Mouse (Mus musculus) midbrain, embryonic 10.5 days (tissue): ENCODE measurements at regions not wholly inside any gene's neighbourhood (a gene's known extent, or its start where the extent isn't known, plus 50 kb on each side); places are given as distances from the start of the nearest gene placed in this dataset.

Source experiments
- DNase-seq: peaks from one replicate; pipeline ENCODE4 v3.0.0-alpha.2; 2017; ENCODE audit warnings: low spot score
- H3K27ac ChIP-seq: fragments of 300-500 bp; sonication (generic); replicated peaks from 2 replicates; pipeline ENCODE4 v1.5.1; 2016; ENCODE audit warnings: mild to moderate bottlenecking
- H3K27me3 ChIP-seq: fragments of 300-500 bp; sonication (generic); 2 replicates; pipeline ENCODE4 v1.6.1; 2016; ENCODE audit warnings: low read depth, mild to moderate bottlenecking; ENCODE audit not compliant: poor library complexity, severe bottlenecking
- H3K36me3 ChIP-seq: fragments of 300-500 bp; sonication (generic); 2 replicates; pipeline ENCODE4 v1.6.1; 2016; ENCODE audit warnings: mild to moderate bottlenecking, moderate library complexity
- H3K4me1 ChIP-seq: fragments of 300-500 bp; sonication (generic); 2 replicates; pipeline ENCODE4 v1.6.1; 2016
- H3K4me3 ChIP-seq: fragments of 300-500 bp; sonication (generic); 2 replicates; pipeline ENCODE4 v1.5.1; 2016; ENCODE audit warnings: mild to moderate bottlenecking, moderate library complexity
- H3K9me3 ChIP-seq: fragments of 300-500 bp; sonication (generic); replicated peaks from 2 replicates; pipeline ENCODE4 v1.6.1; 2016; ENCODE audit warnings: mild to moderate bottlenecking
- WGBS: fragments of 180-500 bp; shearing (Covaris S2); methylation state at CpG from one replicate; pipeline ENCODE4 v1.1.7; 2016; 5-methylcytosine and 5-hydroxymethylcytosine counted together

GRCm38 (mm10) chr10:66815951-66816350 is 280.0 kb upstream of the Jmjd1c start:
- Histone ChIP-seq H3K4me1 (0 out of 2 replicates have a peak, but pooled peaks cover 5% of the 10 kb centered on the region), H3K27ac (no peak overlapping the region), H3K27me3 (peaks cover 11% of the 10 kb centered on the region), H3K9me3 (no peaks in the 10 kb centered on the region), H3K4me3 (no peak overlapping the region), H3K36me3 (no peaks in the 10 kb centered on the region)
- DNase-seq = no peak
- WGBS = 84% methylated on average over 4 of the region's 4 CpGs

- no peaks in the 10 kb centered on the region for H3K36me3 ChIP-seq
- no peak overlapping the region for H3K4me3 ChIP-seq
- WGBS = 90% methylated on average over 13 of the region's 13 CpGs
- peaks cover 11% of the 10 kb centered on the region for H3K27me3 ChIP-seq
- no peak for DNase-seq
- no peaks in the 10 kb centered on the region for H3K4me1 ChIP-seq
- H3K9me3 ChIP-seq = no peaks in the 10 kb centered on the region
- no peak overlapping the region for H3K27ac ChIP-seq
Observed at GRCm38 (mm10) chr10:66816776-66817175, 279.1 kb upstream of the Jmjd1c start.

GRCm38 (mm10) chr10:66817876-66818275 is 278.0 kb upstream of the Jmjd1c start:
- peaks cover 11% of the 10 kb centered on the region for H3K27me3 ChIP-seq
- no peaks in the 10 kb centered on the region for H3K4me1 ChIP-seq
- DNase-seq = no peak
- no peak overlapping the region for H3K27ac ChIP-seq
- no peaks in the 10 kb centered on the region for H3K36me3 ChIP-seq
- WGBS = 91% methylated on average over 7 of the region's 7 CpGs
- no peak overlapping the region for H3K4me3 ChIP-seq
- H3K9me3 ChIP-seq = no peaks in the 10 kb centered on the region

- Histone ChIP-seq H3K27me3 (peaks cover 11% of the 10 kb centered on the region), H3K4me3 (no peak overlapping the region), H3K36me3 (no peaks in the 10 kb centered on the region), H3K9me3 (no peaks in the 10 kb centered on the region), H3K4me1 (no peaks in the 10 kb centered on the region), H3K27ac (no peak overlapping the region)
- WGBS = 90% methylated on average over 8 of the region's 8 CpGs
- DNase-seq = no peak
Observed at GRCm38 (mm10) chr10:66819517-66819916, 276.4 kb upstream of the Jmjd1c start.

GRCm38 (mm10) chr10:66825737-66826136 is 270.2 kb upstream of the Jmjd1c start:
- 84% methylated on average over 3 of the region's 3 CpGs for WGBS
- Histone ChIP-seq H3K4me1 (no peaks in the 10 kb centered on the region), H3K27me3 (no peaks in the 10 kb centered on the region), H3K4me3 (no peak overlapping the region), H3K9me3 (no peaks in the 10 kb centered on the region), H3K36me3 (no peaks in the 10 kb centered on the region), H3K27ac (no peak overlapping the region)
- DNase-seq = no peak

GRCm38 (mm10) chr10:66826327-66826726 is 269.6 kb upstream of the Jmjd1c start:
- no peak for DNase-seq
- Histone ChIP-seq H3K36me3 (no peaks in the 10 kb centered on the region), H3K9me3 (no peaks in the 10 kb centered on the region), H3K27ac (no peak overlapping the region), H3K4me1 (no peaks in the 10 kb centered on the region), H3K27me3 (no peaks in the 10 kb centered on the region), H3K4me3 (no peak overlapping the region)
- 87% methylated on average over 3 of the region's 3 CpGs for WGBS

- DNase-seq = no peak
- 77% methylated on average over 4 of the region's 4 CpGs for WGBS
- Histone ChIP-seq H3K4me3 (no peak overlapping the region), H3K27me3 (no peaks in the 10 kb centered on the region), H3K27ac (no peak overlapping the region), H3K4me1 (no peaks in the 10 kb centered on the region), H3K9me3 (0 out of 2 replicates have a peak, but pooled peaks cover 3% of the 10 kb centered on the region), H3K36me3 (no peaks in the 10 kb centered on the region)
Observed at GRCm38 (mm10) chr10:66834974-66835373, 261.0 kb upstream of the Jmjd1c start.

GRCm38 (mm10) chr10:66839058-66839457 is 256.9 kb upstream of the Jmjd1c start:
- no peaks in the 10 kb centered on the region for H3K36me3 ChIP-seq
- 55% methylated on average over 9 of the region's 9 CpGs for WGBS
- H3K27me3 ChIP-seq = no peaks in the 10 kb centered on the region
- no peak overlapping the region for H3K27ac ChIP-seq
- DNase-seq = no peak
- no peak overlapping the region for H3K4me3 ChIP-seq
- H3K4me1 ChIP-seq = no peaks in the 10 kb centered on the region
- 0 out of 2 replicates have a peak, but pooled peaks cover 3% of the 10 kb centered on the region for H3K9me3 ChIP-seq

GRCm38 (mm10) chr10:66843258-66843657 is 252.7 kb upstream of the Jmjd1c start:
- Histone ChIP-seq H3K36me3 (no peaks in the 10 kb centered on the region), H3K27ac (no peak overlapping the region), H3K9me3 (no peaks in the 10 kb centered on the region), H3K4me3 (no peak overlapping the region), H3K4me1 (no peaks in the 10 kb centered on the region), H3K27me3 (no peaks in the 10 kb centered on the region)
- DNase-seq = no peak
- WGBS = 80% methylated on average over 2 of the region's 2 CpGs

GRCm38 (mm10) chr10:66848778-66849177 is 247.1 kb upstream of the Jmjd1c start:
- 88% methylated on average over 5 of the region's 5 CpGs for WGBS

GRCm38 (mm10) chr10:66849681-66850080 is 246.2 kb upstream of the Jmjd1c start:
- H3K36me3 ChIP-seq = no peaks in the 10 kb centered on the region
- DNase-seq = no peak
- no peak overlapping the region for H3K27ac ChIP-seq
- 84% methylated on average over 6 of the region's 6 CpGs for WGBS
- no peaks in the 10 kb centered on the region for H3K4me1 ChIP-seq
- H3K27me3 ChIP-seq = no peaks in the 10 kb centered on the region
- no peak overlapping the region for H3K4me3 ChIP-seq
- no peaks in the 10 kb centered on the region for H3K9me3 ChIP-seq

More at GRCm38 (mm10) chr10:66848778-66849177, 247.1 kb upstream of the Jmjd1c start:
- Histone ChIP-seq H3K27ac (no peak overlapping the region), H3K4me1 (no peaks in the 10 kb centered on the region), H3K9me3 (no peaks in the 10 kb centered on the region), H3K27me3 (no peaks in the 10 kb centered on the region), H3K36me3 (no peaks in the 10 kb centered on the region), H3K4me3 (no peak overlapping the region)
- DNase-seq = no peak

- no peak for DNase-seq
- no peaks in the 10 kb centered on the region for H3K4me1 ChIP-seq
- no peaks in the 10 kb centered on the region for H3K36me3 ChIP-seq
- H3K9me3 ChIP-seq = no peaks in the 10 kb centered on the region
- no peaks in the 10 kb centered on the region for H3K27me3 ChIP-seq
- H3K27ac ChIP-seq = no peak overlapping the region
- H3K4me3 ChIP-seq = no peak overlapping the region
- whole genome bisulfite sequencing = 73% methylated on average over 4 of the region's 4 CpGs
Observed at GRCm38 (mm10) chr10:66850972-66851478, 244.9 kb upstream of the Jmjd1c start.

- no peak overlapping the region for H3K4me3 ChIP-seq
Observed at GRCm38 (mm10) chr10:66851841-66852240, 244.1 kb upstream of the Jmjd1c start.

GRCm38 (mm10) chr10:66852708-66853107 is 243.2 kb upstream of the Jmjd1c start:
- Histone ChIP-seq H3K27ac (no peak overlapping the region), H3K4me3 (no peak overlapping the region), H3K27me3 (no peaks in the 10 kb centered on the region), H3K36me3 (no peaks in the 10 kb centered on the region), H3K4me1 (no peaks in the 10 kb centered on the region), H3K9me3 (no peaks in the 10 kb centered on the region)
- no peak for DNase-seq
- WGBS = 60% methylated on average over 5 of the region's 5 CpGs

More at GRCm38 (mm10) chr10:66851841-66852240, 244.1 kb upstream of the Jmjd1c start:
- Histone ChIP-seq H3K36me3 (no peaks in the 10 kb centered on the region), H3K9me3 (no peaks in the 10 kb centered on the region), H3K4me1 (no peaks in the 10 kb centered on the region), H3K27ac (no peak overlapping the region), H3K27me3 (no peaks in the 10 kb centered on the region)
- no peak for DNase-seq
- 86% methylated on average over 5 of the region's 5 CpGs for WGBS
